Mouse (Mus musculus) testis, adult 2 months (tissue): ENCODE results near the gene H2al1g.
"Not testable (repeated sequence)": the region's sequence is repeated elsewhere in the genome, so short reads cannot be mapped to it uniquely, and the experiment has no call there.

Experiments used
- CTCF ChIP-seq: fragments of 200-500 bp; IDR thresholded peaks from 2 replicates; pipeline ENCODE4 v1.5.1; 2012; ENCODE audit warnings: low read depth, mild to moderate bottlenecking, inconsistent platforms, low read length, moderate library complexity; ENCODE audit not compliant: control insufficient read depth, insufficient read depth, insufficient replicate concordance
- POLR2A ChIP-seq: fragments of 200-500 bp; IDR thresholded peaks from 2 replicates; pipeline ENCODE4 v1.6.1; 2012; ENCODE audit warnings: low read depth, mild to moderate bottlenecking, inconsistent platforms, low read length, moderate library complexity; ENCODE audit not compliant: control insufficient read depth

- TF ChIP-seq POLR2A, CTCF: not testable (repeated sequence)
Observed at GRCm38 (mm10) chrX:11324359-11324758, 6.3 kb downstream of the H2al1g start, which contains the start of gene H2al1i.
